Mouse (Mus musculus) gastrocnemius, postnatal 14 days (tissue): ENCODE data around the gene Nr5a1. TPM values are rescaled to one million over a fixed set of nuclear protein-coding genes. Genes with fewer than 3 reads are reported as not detected.
A peak's percentile ranks its signal among the peaks of the same experiment; 100 is the strongest.

Experiments
- DNase-seq: peaks from one replicate; pipeline ENCODE4 v3.0.0; 2021; ENCODE audit warnings: mixed read lengths
- intact Hi-C: fragments of 180-260 bp; cut with DNase I; formaldehyde crosslinking; loops from one replicate; pipeline ENCODE4 v1.15.1; 2025; ENCODE audit warnings: low total_unique reads
- total RNA-seq, 2 experiments: library from RNA; stranded (reverse); gene quantifications; 2 replicates each; pipeline ENCODE4 v1.2.3; 2021

Nr5a1 gene
- total RNA-seq, 2 experiments from 2014 or later = not detected

- intact Hi-C loops = loop anchor here (2.0 kb wide), 1 partner anchor 228 kb away; no protein-coding TSS in a partner anchor
- DNase-seq = peak; percentile 84
Observed at GRCm38 (mm10) chr2:38658338-38658836, 56.0 kb downstream of the Nr5a1 start.

DNA sequence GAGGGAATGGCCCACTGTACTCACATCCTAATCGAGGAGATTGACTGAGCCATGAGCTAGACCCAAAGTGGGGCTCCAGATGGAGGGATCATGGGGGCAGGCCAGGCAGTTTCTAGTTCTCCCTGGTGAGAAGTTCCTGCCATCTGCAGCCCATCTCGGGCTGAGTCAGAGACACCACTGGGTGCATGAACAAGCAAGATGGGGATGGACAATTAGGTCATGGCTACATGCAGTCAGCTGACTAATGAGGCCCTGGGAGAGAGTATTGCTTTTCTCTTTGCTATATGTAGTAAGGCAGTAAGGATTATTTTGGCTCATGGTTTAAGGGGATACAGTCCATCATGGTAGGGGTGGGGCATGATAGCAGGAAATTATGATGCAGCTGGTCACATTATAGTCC is 60.6 kb downstream of the Nr5a1 start:
- intact Hi-C loops = no loop called here
- no peak for DNase-seq

GRCm38 (mm10) chr2:38653293-38653619 is 61.1 kb downstream of the Nr5a1 start:
- no peak for DNase-seq
- intact Hi-C loops = no loop called here

- DNase-seq = peak; percentile 31
- intact Hi-C loops = no loop called here
Observed at GRCm38 (mm10) chr2:38652565-38653292, 61.6 kb downstream of the Nr5a1 start.

DNA sequence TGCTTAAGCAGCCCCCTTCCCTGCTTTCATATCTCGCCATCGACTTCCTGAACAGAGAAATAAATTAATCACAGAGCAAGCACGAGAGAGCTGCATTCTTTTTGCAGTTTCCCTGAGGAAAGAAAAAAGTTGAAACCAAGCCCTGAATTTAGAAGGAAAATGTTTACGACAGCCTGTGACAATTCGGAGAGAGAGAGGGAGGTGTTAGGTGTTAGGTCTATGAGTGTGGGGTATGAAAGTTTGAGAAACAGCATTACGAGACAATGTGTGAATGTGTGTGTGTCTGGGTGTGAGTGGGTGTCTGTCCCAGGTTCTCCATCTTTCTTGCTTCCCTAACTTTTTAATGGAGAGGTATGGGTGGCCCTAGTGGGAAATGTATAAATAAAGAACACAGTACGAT is 62.2 kb downstream of the Nr5a1 start:
- intact Hi-C loops = no loop called here

GRCm38 (mm10) chr2:38650340-38650739 is 64.0 kb downstream of the Nr5a1 start:
- intact Hi-C loops = no loop called here
- no peak for DNase-seq

More for the DNA sequence above, 62.2 kb downstream of the Nr5a1 start:
- DNase-seq = no peak

DNA sequence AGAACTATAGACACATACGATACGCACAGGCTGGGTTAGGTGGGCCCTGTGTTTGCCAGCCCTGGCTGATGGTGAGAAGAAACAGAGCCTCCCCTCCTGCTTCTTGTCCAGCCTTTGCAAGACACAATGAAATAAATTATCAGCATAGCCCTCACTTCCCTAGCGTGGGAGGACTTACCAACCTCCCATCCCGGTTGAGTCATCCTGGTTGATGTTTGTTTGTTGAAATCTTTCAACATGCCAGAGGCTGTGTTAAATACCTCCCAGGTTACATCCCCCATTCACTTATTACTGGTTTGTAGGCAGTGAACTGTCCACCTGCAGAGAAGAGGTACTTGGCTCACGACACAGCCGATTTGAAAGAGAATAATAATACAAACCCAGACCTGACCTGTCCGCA is 66.7 kb downstream of the Nr5a1 start:
- intact Hi-C loops = no loop called here
- no peak for DNase-seq

DNA sequence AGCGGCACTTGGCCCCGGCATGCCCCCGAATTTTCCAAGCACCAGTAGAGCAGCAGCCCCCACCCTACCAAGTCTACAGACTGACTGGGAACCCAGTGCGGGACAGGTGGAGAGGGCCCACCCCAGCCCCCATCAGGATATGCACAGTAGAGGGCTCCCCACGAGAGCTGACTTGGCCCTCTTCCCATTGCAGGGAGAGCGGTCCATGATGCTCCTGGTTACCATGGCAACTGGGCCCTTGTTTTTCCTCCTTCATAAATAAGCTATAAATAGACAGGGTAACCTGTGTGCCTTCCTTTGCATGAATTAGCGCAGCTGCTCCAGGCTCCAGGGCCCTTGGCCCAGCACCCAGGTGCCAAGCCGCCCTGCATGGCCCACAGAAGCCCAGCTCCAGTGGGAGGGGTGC is 67.1 kb downstream of the Nr5a1 start:
- no peak for DNase-seq
- intact Hi-C loops = no loop called here

GRCm38 (mm10) chr2:38645936-38646335 is 68.4 kb downstream of the Nr5a1 start:
- DNase-seq = peak; percentile 68
- intact Hi-C loops = no loop called here

- peak; percentile 91 for DNase-seq
- intact Hi-C loops = no loop called here
Observed at GRCm38 (mm10) chr2:38643625-38644427, 70.5 kb downstream of the Nr5a1 start, which contains the start of gene Psmb7. Gene Psmb7, minus strand, starts transcription at chr2:38644087.

Other genes with a start within 250 kb of the Nr5a1 start
- gene Nek6, start 202.9 kb downstream of the Nr5a1 start, total RNA-seq = 10 to 100 TPM; 15.4 to 16.6 TPM
- gene Psmb7, start 70.5 kb downstream of the Nr5a1 start, total RNA-seq = 100 to 1,000 TPM; 280 to 288 TPM
- gene Nr6a1, start 213.1 kb upstream of the Nr5a1 start, total RNA-seq = 1 to 10 TPM; 1.5 to 2.1 TPM
- gene Olfml2a, start 217.4 kb upstream of the Nr5a1 start, total RNA-seq = 10 to 100 TPM; 13.7 to 18.8 TPM